Mouse (Mus musculus): ENCODE data around the gene Edc3. TPM values are rescaled to one million over a fixed set of nuclear protein-coding genes. Genes with fewer than 3 reads are reported as not detected.

Gene Edc3
- polyA plus RNA-seq (2014; fragmentation: Nextera tagmentation; extraction: Ambion mirVana) = 25.1 and 27.4 TPM in 2 replicates

DNA sequence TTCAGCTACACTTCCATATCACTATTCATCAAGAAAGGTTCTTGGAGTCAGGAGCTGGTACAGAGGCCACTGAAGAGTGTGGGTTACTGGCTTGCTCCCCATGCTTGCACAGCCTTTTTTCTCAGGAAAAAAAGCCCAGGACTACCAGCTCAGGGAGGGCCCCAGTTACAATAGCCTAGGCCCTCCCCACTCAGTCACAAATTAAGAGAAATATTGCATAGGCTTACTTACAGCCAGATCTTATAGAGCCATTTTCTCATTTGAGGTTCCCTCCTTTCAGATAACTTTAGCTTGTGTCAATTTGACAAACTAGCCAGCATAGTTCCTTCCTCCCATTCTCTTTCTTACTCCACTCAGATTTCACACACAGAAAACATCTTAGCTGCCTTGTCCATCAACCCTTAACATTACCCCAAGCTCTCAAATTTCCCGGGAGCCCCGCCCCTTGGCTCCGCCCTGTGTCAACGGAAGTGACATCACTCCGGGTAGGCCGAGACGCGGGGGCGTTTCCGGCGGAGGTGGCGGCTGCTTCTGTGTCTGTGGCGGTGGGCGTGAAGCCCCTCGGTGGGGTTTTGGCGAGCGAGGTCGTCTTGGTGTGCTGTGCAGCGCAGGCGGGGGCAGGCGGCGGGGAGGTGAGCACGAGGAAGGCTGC, at the start of gene Edc3:
Gene Edc3, plus strand, starts transcription at position 473 of the 652 bp plus-strand sequence.
- no peaks in the 10 kb centered on the region for H3K36me3 ChIP-seq (ENCODE audit: control insufficient read depth, insufficient read depth, low read length)
- peak; percentile 91 for ATAC-seq (replicated peaks; ENCODE audit: low FRiP score)
- whole genome bisulfite sequencing = under 1% methylated on average over 23 of the region's 23 CpGs
- H3K4me3 ChIP-seq (ENCODE audit: low read depth, low read length) = peak within 1 kb of the TSS; percentile 91
- H3K27ac ChIP-seq (ENCODE audit: low read depth, low read length) = peak within 1 kb of the TSS; percentile 57; the same call in 1 of the 2 replicates
- peak within 1 kb of the TSS; percentile 75 for H3K9ac ChIP-seq (ENCODE audit: low read length)
- H3K9me3 ChIP-seq (ENCODE audit: control insufficient read depth, low read length) = no peaks in the 10 kb centered on the region; the same call in 1 of the 2 replicates
- peak; percentile 95 for DNase-seq (ENCODE audit: low spot score)
- peak within 1 kb of the TSS; percentile 76 for H3K4me2 ChIP-seq (ENCODE audit: low read depth, low read length, severe bottlenecking)
- H3K4me1 ChIP-seq (replicated peaks; ENCODE audit: control insufficient read depth, insufficient read depth, low read length) = peaks cover 2% of the 10 kb centered on the region; the same call in 1 of the 2 replicates
- H3K27me3 ChIP-seq (ENCODE audit: control insufficient read depth, insufficient read depth, low read length) = no peaks in the 10 kb centered on the region

DNA sequence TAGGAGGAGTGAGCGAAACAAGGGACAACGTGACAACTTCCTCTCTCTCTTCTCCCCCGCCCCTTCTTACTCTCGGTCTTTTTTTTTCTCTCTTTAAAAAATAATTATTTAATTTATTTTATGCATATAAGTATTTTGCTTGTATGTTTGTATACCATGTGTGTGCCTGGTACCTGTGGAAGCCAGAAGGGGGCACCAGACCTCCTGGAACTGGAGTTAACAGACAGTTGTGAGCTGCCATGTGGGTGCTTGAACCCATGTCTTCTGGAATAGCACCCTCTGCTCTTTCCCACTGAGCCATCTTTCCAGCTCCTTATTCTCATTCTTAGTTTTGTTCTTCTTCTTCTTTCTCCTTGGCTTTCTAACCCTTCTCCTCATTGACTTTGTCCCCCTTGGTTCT, 49.4 kb upstream of the Edc3 start:
- H3K36me3 ChIP-seq (ENCODE audit: control insufficient read depth, insufficient read depth, low read length) = no peaks in the 10 kb centered on the region
- H3K4me1 ChIP-seq (replicated peaks; ENCODE audit: control insufficient read depth, insufficient read depth, low read length) = peaks cover 3% of the 10 kb centered on the region; the same call in 1 of the 2 replicates
- DNase-seq (ENCODE audit: low spot score) (no peak), ATAC-seq (replicated peaks; ENCODE audit: low FRiP score) (no peak)
- H3K4me2 ChIP-seq (ENCODE audit: low read depth, low read length, severe bottlenecking) = no peak overlapping the region
- H3K27ac ChIP-seq (ENCODE audit: low read depth, low read length) = no peak overlapping the region
- no peak overlapping the region for H3K9ac ChIP-seq (ENCODE audit: low read length)
- H3K9me3 ChIP-seq (ENCODE audit: control insufficient read depth, low read length) = no peaks in the 10 kb centered on the region
- 0 out of 2 replicates have a peak, but pooled peaks cover 3% of the 10 kb centered on the region for H3K27me3 ChIP-seq (ENCODE audit: control insufficient read depth, insufficient read depth, low read length)
- H3K4me3 ChIP-seq (ENCODE audit: low read depth, low read length) = no peak overlapping the region
- 83% methylated on average over 4 of the region's 4 CpGs for WGBS

DNA sequence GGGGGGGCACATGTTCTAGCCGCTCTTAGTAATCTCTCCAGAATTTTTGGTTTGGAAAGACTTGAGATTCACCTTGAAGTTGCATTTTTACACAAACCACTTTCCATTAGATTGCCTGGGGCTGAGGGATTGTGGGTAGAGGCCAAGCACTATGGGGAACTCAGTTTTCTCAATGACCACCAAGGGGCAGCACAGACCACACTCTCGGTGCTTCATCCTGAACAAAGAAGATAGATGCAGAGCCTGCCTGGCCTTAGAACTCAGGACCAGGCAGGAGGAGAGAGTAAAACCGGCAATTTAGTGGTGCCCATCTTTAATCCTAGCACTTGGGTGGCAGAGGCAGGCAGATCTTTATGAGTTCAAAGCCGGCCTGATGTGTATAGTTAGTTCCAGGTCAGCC, 48.6 kb upstream of the Edc3 start:
- peaks cover 2% of the 10 kb centered on the region; the same call in 1 of the 2 replicates for H3K4me1 ChIP-seq (replicated peaks; ENCODE audit: control insufficient read depth, insufficient read depth, low read length)
- DNase-seq (ENCODE audit: low spot score) (peak; percentile 76), ATAC-seq (replicated peaks; ENCODE audit: low FRiP score) (0 out of 2 replicates have a peak, but pooled peaks have one; percentile 63)
- no peak overlapping the region for H3K4me2 ChIP-seq (ENCODE audit: low read depth, low read length, severe bottlenecking)
- H3K9ac ChIP-seq (ENCODE audit: low read length) = no peak overlapping the region
- 25% methylated on average over 4 of the region's 4 CpGs for WGBS
- no peak overlapping the region for H3K27ac ChIP-seq (ENCODE audit: low read depth, low read length)
- no peak overlapping the region for H3K4me3 ChIP-seq (ENCODE audit: low read depth, low read length)
- 0 out of 2 replicates have a peak, but pooled peaks cover 1% of the 10 kb centered on the region for H3K27me3 ChIP-seq (ENCODE audit: control insufficient read depth, insufficient read depth, low read length)
- no peaks in the 10 kb centered on the region for H3K36me3 ChIP-seq (ENCODE audit: control insufficient read depth, insufficient read depth, low read length)
- H3K9me3 ChIP-seq (ENCODE audit: control insufficient read depth, low read length) = no peaks in the 10 kb centered on the region

DNA sequence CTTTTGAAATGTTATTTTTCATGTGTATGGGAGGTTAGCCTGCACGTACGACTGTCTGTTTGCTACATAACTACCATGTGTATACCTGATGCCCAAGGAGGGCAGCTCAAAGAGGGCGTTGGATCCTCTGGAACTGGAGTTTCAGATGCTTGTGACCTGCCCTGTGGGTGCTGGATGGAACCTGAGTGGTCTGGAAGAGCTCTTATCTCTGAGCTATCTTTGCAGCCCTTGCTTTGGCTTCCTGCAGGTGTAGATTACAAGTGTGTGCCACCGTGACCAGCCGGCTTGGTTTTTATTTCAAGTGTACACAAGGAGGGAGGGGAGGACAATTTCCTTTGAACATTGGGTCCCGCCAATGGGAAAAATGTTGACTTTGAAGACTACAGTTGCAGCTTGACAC, 47.8 kb upstream of the Edc3 start:
- Histone ChIP-seq H3K4me1 (replicated peaks; ENCODE audit: control insufficient read depth, insufficient read depth, low read length) (peaks cover 1% of the 10 kb centered on the region; the same call in 1 of the 2 replicates), H3K4me3 (ENCODE audit: low read depth, low read length) (no peak overlapping the region), H3K9me3 (ENCODE audit: control insufficient read depth, low read length) (no peaks in the 10 kb centered on the region), H3K4me2 (ENCODE audit: low read depth, low read length, severe bottlenecking) (no peak overlapping the region), H3K9ac (ENCODE audit: low read length) (no peak overlapping the region), H3K27me3 (ENCODE audit: control insufficient read depth, insufficient read depth, low read length) (no peaks in the 10 kb centered on the region), H3K36me3 (ENCODE audit: control insufficient read depth, insufficient read depth, low read length) (no peaks in the 10 kb centered on the region), H3K27ac (ENCODE audit: low read depth, low read length) (no peak overlapping the region)
- 84% methylated on average over 6 of the region's 6 CpGs for WGBS
- DNase-seq (ENCODE audit: low spot score) (no peak), ATAC-seq (replicated peaks; ENCODE audit: low FRiP score) (no peak)

DNA sequence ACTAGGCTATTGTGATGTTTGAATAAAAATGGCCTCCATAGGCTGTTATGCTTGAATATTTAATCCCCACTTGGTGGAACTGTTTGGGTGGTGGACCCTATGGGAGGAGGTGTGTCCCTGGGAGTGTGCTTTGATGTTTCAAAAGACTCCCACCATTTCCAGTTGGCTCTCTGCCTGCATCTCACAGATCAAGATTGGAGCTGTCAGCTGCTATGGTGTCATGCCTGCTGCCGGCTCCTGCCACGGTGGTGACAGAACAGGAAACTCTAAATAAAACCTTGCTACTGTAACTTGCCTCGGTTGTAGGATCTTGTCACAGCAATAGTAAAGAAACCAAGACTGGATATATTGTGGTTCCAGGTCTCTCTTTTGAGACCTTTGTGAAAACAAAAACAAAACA, 46.8 kb upstream of the Edc3 start:
- Histone ChIP-seq H3K27me3 (ENCODE audit: control insufficient read depth, insufficient read depth, low read length) (no peaks in the 10 kb centered on the region), H3K4me1 (replicated peaks; ENCODE audit: control insufficient read depth, insufficient read depth, low read length) (no peaks in the 10 kb centered on the region)
- WGBS = 87% methylated on average over 3 of the region's 3 CpGs

DNA sequence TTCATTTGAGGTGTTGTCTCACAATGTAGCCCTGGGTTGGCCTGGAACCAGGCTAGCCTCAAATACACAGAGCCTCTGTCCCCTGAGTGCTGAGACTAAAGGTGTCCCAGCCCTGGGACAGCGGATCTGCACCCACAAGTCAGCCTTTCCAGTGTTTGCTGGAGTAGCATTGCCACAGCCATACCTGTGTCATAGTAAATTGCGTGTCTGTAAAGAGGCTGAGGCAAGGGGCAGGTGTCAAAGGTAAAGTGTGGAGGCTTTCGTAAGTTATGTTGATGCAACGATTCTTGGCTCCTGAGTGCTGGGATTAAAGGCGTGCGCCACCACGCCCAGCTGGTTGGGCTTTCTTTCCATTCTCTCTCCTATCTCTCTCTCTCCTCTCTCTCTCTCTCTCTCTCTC, 43.7 kb upstream of the Edc3 start:
- H3K9ac ChIP-seq (ENCODE audit: low read length) = no peak overlapping the region
- H3K27ac ChIP-seq (ENCODE audit: low read depth, low read length) = no peak overlapping the region
- H3K36me3 ChIP-seq (ENCODE audit: control insufficient read depth, insufficient read depth, low read length) = no peaks in the 10 kb centered on the region
- DNase-seq (ENCODE audit: low spot score) (no peak), ATAC-seq (replicated peaks; ENCODE audit: low FRiP score) (no peak)
- H3K4me3 ChIP-seq (ENCODE audit: low read depth, low read length) = no peak overlapping the region
- H3K9me3 ChIP-seq (ENCODE audit: control insufficient read depth, low read length) = no peaks in the 10 kb centered on the region
- no peaks in the 10 kb centered on the region for H3K27me3 ChIP-seq (ENCODE audit: control insufficient read depth, insufficient read depth, low read length)
- whole genome bisulfite sequencing = 68% methylated on average over 7 of the region's 7 CpGs
- H3K4me1 ChIP-seq (replicated peaks; ENCODE audit: control insufficient read depth, insufficient read depth, low read length) = no peaks in the 10 kb centered on the region
- H3K4me2 ChIP-seq (ENCODE audit: low read depth, low read length, severe bottlenecking) = no peak overlapping the region

More for the DNA sequence above, 46.8 kb upstream of the Edc3 start:
- DNase-seq (ENCODE audit: low spot score) = no peak
- H3K27ac ChIP-seq (ENCODE audit: low read depth, low read length) = no peak overlapping the region
- no peak for ATAC-seq (replicated peaks; ENCODE audit: low FRiP score)
- H3K4me2 ChIP-seq (ENCODE audit: low read depth, low read length, severe bottlenecking) = no peak overlapping the region
- no peaks in the 10 kb centered on the region for H3K36me3 ChIP-seq (ENCODE audit: control insufficient read depth, insufficient read depth, low read length)
- no peaks in the 10 kb centered on the region for H3K9me3 ChIP-seq (ENCODE audit: control insufficient read depth, low read length)
- H3K9ac ChIP-seq (ENCODE audit: low read length) = no peak overlapping the region
- H3K4me3 ChIP-seq (ENCODE audit: low read depth, low read length) = no peak overlapping the region

DNA sequence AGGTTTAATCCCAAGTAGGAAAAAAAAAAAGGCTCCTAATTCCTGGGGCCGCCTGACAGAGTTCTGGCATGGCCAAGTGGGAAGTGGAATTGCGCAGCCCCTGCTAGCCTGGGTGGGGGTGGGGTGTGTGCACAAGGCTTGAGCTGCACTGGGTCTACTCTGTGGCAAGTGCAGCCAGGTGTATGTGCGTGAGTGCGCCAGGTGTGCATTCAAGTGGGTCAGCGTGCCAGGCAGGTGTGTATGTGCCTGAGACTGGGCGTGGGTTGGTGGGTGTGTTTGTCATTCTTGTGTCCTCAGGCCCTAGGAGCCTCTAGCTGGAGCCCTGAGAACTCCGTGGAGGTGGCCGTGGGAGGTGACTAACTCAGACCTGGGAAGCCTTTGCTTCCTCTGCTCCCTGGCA, 41.8 kb upstream of the Edc3 start:
- Histone ChIP-seq H3K27me3 (ENCODE audit: control insufficient read depth, insufficient read depth, low read length) (no peaks in the 10 kb centered on the region), H3K36me3 (ENCODE audit: control insufficient read depth, insufficient read depth, low read length) (no peaks in the 10 kb centered on the region), H3K4me1 (replicated peaks; ENCODE audit: control insufficient read depth, insufficient read depth, low read length) (no peaks in the 10 kb centered on the region), H3K9me3 (ENCODE audit: control insufficient read depth, low read length) (no peaks in the 10 kb centered on the region), H3K27ac (ENCODE audit: low read depth, low read length) (no peak overlapping the region), H3K9ac (ENCODE audit: low read length) (no peak overlapping the region), H3K4me3 (ENCODE audit: low read depth, low read length) (no peak overlapping the region), H3K4me2 (ENCODE audit: low read depth, low read length, severe bottlenecking) (no peak overlapping the region)
- DNase-seq (ENCODE audit: low spot score) (no peak), ATAC-seq (replicated peaks; ENCODE audit: low FRiP score) (no peak)
- WGBS = 90% methylated on average over 8 of the region's 8 CpGs

DNA sequence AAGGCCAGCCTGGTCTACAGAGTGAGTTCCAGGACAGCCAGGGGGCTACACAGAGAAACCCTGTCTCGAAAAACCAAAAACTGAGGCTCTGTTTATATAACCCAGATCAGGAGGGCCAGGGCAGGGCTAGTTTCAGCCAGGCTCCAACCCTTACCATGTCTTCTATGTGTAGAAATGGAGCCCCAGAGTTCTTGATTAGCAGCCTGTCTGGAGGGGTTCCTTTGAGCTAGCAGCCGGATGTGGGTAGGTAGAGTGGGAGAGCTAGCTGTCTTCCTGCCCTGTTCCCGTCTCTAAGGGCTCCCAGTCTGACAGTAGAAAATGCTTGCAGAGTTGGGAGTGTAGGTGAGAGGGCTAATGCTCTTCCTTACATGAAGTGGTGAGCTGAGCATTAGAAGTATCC, 41.2 kb upstream of the Edc3 start:
- no peak overlapping the region for H3K9ac ChIP-seq (ENCODE audit: low read length)
- DNase-seq (ENCODE audit: low spot score) (no peak), ATAC-seq (replicated peaks; ENCODE audit: low FRiP score) (no peak)
- H3K4me3 ChIP-seq (ENCODE audit: low read depth, low read length) = no peak overlapping the region
- H3K4me1 ChIP-seq (replicated peaks; ENCODE audit: control insufficient read depth, insufficient read depth, low read length) = no peaks in the 10 kb centered on the region
- no peaks in the 10 kb centered on the region for H3K36me3 ChIP-seq (ENCODE audit: control insufficient read depth, insufficient read depth, low read length)
- no peaks in the 10 kb centered on the region for H3K27me3 ChIP-seq (ENCODE audit: control insufficient read depth, insufficient read depth, low read length)
- no peak overlapping the region for H3K4me2 ChIP-seq (ENCODE audit: low read depth, low read length, severe bottlenecking)
- 78% methylated on average over 3 of the region's 3 CpGs for WGBS
- H3K9me3 ChIP-seq (ENCODE audit: control insufficient read depth, low read length) = no peaks in the 10 kb centered on the region
- H3K27ac ChIP-seq (ENCODE audit: low read depth, low read length) = no peak overlapping the region

DNA sequence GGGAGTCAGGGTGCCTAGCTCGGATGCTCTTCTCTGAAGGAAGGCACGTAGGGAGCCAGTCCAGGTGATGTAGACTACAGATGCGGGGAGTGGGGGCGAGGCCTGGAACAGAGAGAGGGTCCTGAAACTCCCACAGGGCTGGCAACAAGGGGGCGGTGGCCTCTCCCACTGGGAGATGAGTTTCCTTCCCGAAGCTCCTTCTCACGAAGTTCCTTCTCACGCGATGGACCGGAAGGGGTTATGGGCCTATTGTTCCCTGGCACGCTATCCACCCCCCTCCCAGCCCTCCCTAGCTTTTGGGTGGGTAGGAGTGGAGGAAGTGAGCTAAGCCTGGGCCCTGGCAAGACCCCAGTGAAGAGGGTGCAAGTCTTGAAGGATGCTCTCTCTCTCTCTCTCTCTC, 40.5 kb upstream of the Edc3 start:
- WGBS = 61% methylated on average over 11 of the region's 11 CpGs

More for the DNA sequence above, 40.5 kb upstream of the Edc3 start:
- Histone ChIP-seq H3K9ac (ENCODE audit: low read length) (no peak overlapping the region), H3K4me1 (replicated peaks; ENCODE audit: control insufficient read depth, insufficient read depth, low read length) (no peaks in the 10 kb centered on the region), H3K27ac (ENCODE audit: low read depth, low read length) (no peak overlapping the region), H3K9me3 (ENCODE audit: control insufficient read depth, low read length) (no peaks in the 10 kb centered on the region), H3K4me3 (ENCODE audit: low read depth, low read length) (no peak overlapping the region), H3K4me2 (ENCODE audit: low read depth, low read length, severe bottlenecking) (no peak overlapping the region), H3K36me3 (ENCODE audit: control insufficient read depth, insufficient read depth, low read length) (no peaks in the 10 kb centered on the region), H3K27me3 (ENCODE audit: control insufficient read depth, insufficient read depth, low read length) (no peaks in the 10 kb centered on the region)
- DNase-seq (ENCODE audit: low spot score) (no peak), ATAC-seq (replicated peaks; ENCODE audit: low FRiP score) (no peak)

All from forebrain, embryonic 11.5 days (tissue).